Mouse (Mus musculus): ENCODE data around the gene Gpr137b.
"Not testable (repeated sequence)": the region's sequence is repeated elsewhere in the genome, so short reads cannot be mapped to it uniquely, and the experiment has no call there.

Gene Gpr137b

DNA sequence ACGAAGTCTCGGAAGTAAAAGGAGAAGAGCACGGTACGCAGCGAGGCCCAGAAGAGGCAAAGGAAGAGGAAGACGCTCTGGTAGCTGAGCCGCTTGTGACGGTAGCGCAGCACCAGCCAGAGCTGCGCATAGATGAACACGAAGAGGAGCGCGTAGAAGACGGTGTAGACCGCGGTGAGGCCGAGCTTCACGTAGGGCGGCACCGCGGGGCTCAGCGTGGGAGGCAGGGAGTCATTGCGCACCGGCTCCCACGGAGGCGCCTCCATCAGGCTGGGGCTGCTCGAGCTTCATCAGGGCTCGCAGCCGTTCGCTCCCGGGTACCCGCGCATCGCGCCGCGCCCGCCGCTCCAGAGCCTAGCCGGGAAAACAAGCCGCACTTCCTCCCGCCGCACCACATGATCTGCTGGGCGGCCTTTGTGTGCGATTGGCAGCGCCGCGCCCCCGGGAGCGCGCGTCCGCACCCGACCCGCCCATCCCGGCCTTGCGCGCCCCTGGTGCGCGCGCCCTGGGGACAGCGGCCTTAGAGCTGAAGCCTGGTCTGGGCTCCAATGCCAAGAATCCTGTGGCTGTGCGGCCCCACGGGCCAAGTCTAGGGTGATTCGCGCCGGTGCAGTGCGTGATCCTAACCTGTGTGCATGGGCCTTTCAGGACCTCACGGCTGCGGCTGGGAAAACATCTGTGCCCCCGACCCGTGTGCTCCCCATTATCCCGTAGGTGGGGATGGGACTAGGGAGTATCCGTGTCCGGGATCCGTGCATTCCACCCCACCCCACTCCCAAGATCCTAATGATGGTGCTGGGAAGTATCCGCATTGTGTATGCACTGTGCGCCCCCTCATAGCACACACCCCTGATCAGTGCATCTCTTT lies at the start of gene Gpr137b:
Gpr137b (minus strand) TSS at position 787 of the 868 bp plus-strand sequence.
- DNase-seq, result peak; percentile 51 to 64

- DNase-seq, result peak; percentile 8 to 20
Measured at GRCm38 (mm10) chr13:13438112-13438953, 44.5 kb upstream of the Gpr137b start.

GRCm38 (mm10) chr13:13437460-13438015 lies 43.7 kb upstream of the Gpr137b start, which contains the start of gene Nid1:
Gene Nid1 (plus strand): TSS chr13:13437551.
- peak; percentile 19 to 34 for DNase-seq

DNA sequence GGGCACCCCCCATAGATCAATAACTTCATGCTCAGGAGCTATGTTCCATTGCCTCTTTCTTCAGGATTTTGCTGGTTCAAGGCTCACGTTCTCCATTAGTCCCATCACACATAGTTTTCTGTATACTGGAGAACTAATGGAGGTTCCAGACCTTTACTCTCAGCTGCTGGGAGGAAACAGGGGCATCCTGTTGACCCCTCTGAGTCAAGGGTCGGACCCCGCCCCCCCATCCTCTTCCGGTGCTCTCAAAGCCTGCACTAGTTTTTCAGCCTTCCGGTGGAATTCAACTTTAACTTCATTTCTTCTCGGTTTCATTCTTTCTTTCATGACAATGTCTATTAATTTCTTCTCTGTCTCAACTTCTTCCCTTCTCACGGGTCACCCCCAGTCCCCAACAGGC lies 42.3 kb upstream of the Gpr137b start:
- peak; percentile 45 to 73 for DNase-seq

- not testable (repeated sequence) for DNase-seq
Measured at GRCm38 (mm10) chr13:13423301-13423700, 29.5 kb upstream of the Gpr137b start.

DNA sequence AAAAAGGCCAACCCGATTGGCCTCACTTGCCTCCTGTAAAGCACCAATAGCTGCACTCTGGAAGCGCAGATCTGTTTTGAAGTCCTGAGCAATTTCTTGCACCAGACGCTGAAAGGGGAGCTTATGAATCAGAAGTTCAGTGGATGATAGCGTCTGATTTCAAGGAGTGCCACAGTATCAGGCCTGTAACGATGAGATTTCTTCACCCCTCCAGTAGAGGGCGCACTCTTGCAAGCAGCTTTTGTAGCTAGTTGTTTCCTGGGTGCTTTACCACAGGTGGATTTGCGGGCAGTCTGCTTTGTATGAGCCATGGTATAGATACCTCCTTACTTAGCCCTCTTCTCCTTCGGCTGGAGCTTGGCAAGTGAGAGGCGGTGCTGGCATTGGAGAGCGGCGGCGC lies 25.0 kb upstream of the Gpr137b start:
- DNase-seq, result peak in 1 of 2 experiments; percentile 22

GRCm38 (mm10) chr13:13416007-13416337 lies 22.2 kb upstream of the Gpr137b start:
- not testable (repeated sequence) for DNase-seq

DNA sequence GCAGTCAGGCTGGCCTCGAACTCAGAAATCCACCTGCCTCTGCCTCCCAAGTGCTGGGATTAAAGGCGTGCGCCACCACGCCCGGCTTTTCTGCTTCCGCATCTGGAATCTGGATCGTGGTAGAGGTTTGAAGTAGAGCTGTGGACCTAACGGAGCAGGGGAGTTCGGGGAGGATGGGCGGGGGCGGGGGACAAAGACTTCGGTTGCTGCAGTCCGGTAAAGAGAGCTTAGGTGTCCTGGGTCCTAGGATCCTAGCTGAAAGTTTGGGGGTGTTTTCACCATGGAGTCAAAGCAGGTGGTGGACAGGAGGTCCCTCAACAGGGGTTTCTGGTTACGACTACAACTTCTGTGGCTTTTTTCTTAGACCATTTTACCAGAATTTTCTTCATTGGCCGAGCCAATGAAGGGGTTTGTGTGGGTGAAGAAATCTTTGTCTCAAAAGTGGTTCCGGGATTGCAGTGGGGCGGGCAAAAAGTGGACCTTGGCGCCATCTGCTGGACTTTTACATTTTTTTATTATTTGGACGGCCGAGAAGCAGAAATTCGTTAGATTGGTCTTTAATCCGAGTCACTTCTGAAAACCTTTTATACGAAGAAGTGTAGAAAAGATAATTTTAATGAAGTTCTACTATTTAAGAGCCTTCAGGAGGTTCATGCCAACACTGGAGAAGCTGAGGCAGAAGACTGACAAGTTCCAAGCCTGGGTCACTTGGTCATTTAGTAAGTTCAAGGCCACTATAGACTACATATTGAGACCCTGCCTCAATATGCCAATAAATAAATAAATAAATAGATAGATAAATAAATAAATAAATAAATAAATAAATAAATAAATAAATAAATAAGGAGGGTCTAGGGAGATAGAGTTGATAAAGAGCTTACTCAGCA lies 21.5 kb upstream of the Gpr137b start:
- DNase-seq, result peak; percentile 71 to 74

DNA sequence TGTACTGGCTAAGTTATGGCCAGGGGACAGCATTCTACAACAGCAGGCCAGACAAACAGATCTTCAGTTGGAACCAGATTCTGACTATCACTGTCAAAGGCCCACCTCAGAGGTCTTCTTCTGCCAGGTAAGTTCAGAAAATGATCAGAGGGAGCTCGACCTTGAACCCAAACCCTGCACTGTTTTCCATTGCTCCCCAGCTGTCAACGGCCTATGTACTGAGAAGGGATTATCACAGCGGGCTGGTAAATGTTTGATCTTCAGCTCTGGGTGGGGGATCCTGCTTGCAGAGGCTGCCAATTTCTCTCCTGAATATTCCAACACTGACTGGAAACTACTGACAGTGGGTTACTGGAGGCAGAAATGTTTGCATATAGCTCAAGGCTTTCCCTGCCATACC lies 20.4 kb upstream of the Gpr137b start:
- peak; percentile 77 to 84 for DNase-seq

DNA sequence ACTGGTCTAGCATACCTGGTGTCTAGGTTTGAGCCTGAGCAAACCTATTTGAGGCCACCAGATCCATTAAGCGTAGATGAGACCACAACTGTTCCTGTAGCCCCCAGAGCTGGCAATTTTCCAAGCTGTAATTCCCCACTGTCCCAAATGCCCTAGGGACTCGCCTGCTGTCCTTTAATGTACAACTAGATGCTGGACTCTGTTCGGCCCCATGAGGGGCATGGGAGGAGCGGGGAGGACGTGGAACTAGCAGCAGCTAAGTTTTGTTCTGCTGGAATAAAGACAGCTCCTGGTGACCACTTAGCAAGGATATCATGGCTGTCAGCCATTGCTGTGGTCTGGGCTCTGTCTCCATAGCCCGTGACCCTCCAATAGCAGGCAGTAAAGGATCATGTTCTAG lies 11.7 kb upstream of the Gpr137b start:
- not testable (repeated sequence) for DNase-seq

- peak in 1 of 2 experiments; percentile 21 for DNase-seq
Measured at GRCm38 (mm10) chr13:13404517-13405155, 10.8 kb upstream of the Gpr137b start.

DNA sequence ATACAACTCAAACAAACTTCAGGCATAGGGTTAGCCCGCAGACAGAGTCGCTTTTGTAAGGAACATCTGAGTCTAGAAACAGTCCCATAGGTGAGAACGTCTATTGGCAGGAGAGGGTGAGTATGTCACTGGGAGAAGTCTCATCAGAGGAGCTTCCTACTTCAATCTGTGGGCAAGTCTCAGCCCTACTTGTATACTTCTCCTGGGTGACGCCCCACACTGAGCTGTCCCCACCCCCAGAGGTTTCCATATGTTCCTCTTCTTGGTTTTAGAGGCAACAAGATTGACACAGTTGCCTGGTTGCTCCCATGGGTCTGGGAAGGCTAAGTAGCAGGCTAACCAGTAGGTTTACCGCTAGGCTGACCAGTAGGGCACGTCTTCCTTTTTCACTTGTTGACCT lies 10.0 kb upstream of the Gpr137b start:
- not testable (repeated sequence) for DNase-seq

- DNase-seq, result not testable (repeated sequence)
Measured at GRCm38 (mm10) chr13:13403366-13403765, 9.6 kb upstream of the Gpr137b start.

DNA sequence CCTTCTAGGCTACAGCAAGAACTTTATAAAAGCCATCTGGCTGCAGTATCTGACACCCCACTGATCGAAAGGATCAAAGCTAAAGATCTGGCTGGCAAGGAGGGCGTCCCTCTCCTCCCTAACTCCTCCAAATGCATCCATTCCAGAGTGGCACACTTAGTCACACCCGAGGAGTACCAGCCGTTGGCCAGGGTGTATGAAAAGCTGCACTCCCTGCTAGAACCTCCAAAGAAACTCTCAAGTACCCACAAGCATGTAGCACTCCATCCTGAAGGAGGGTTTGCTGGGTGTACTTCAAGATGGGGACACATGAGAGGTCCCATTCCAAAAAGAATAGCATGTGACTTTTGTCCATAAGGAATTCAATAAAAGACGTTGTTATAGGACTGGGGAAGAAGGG lies 9.0 kb upstream of the Gpr137b start:
- DNase-seq, result not testable (repeated sequence)

DNA sequence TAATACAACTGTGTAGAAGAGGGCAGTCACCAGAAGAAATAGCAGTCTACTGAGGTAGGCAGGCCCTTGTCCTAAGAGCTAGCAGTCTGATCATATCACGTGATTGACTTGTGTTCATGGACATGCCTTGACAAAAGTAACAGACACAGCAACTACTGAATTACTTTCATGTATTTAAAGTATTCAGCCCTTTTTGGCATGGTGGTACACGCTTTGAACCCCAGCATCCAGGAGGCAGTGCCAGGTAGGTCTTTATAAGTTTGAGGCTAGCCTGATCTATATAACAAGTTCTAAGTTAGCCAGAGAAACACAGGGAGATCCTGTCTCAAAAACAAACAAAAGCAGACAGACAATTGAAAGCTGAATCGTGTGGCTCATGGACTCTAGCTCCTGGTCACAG lies 7.0 kb upstream of the Gpr137b start:
- DNase-seq, result not testable (repeated sequence)

DNA sequence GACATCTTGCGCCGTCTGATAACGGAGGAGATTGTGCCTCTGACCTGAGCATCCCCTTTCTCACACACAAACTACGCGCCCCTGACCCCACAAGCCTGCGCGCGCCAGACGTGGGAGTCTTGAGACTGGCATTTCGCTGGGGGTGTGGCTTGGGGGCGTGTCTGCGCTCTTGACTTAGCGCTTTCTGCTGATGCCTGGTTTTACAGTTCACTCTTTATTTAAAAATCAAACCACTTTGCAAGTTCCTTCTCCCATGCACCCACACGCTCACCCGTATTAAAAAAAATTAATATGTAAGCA lies 232 bp upstream of the Gpr137b start:
- DNase-seq, result peak; percentile 59 to 74

DNA sequence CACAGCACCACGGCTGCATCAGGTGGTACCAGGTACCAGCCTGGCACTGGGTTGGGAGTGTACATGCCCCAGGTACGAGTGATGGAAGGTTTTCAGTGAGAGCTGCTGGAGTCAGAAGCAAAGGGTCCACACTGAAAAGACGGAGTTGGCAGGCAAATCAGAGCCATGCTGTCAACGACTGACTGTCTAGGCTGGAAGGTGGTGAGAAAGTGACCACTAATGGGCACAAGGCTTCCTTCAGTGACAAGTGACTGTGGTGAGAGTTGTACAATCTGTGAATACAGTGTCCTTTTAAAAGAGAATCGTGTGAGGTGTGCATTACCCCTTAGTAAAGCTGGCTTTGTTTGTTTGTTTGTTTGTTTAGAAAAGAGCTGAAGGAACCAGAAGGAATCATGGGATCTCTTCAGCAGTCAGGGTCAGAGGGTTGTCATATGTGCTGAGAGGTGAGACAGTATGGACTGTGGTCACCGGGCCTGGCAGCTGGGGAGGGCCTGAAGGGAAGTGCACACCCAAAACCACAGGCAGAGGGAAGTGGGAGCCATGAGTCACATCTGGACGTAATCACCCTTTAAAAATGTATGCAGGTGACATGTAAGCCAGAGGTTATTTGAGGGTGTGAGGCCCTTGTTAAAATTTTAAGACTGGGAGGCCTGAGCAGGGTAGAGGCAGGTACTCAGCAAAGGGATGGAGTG lies 15.5 kb downstream of the Gpr137b start:
- not testable (repeated sequence) for DNase-seq

DNA sequence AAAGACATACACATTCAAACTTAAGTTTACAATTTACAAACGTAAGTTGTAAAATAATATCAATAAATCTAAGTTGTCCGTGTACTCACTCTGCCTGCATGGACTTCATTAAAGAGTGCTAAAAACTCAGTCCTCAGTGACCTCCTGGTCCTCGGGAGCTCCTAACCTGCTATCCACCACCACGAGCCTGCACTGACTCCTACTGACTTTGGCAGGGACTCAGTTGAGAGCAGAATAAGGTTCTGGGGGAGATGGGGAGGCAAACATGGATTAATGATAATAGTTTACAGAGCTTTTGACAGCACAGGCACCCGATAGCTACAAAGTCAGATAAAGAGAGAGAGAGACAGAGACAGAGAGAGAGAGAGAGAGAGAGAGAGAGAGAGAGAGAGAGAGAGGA lies 16.6 kb downstream of the Gpr137b start:
- DNase-seq, result no peak

DNA sequence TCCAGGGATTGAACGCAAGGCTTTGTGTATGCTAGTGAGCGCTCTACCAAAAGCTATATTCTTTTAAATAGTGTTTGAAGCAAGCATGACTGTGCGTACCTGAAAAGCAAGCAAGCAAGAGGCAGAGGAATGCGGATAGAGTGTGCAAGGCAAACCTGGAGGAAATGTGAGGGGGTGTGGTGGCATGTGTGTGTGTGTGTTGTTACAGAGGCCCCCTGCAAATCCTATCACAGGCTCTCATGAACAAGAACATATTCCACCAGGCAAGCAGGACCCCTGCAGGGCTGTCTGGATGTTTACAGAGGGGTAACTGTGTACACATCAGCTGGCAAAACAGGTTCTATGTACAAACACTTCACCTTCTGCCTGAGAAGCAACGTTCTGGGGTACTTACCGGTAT lies 19.8 kb downstream of the Gpr137b start:
- not testable (repeated sequence) for DNase-seq

GRCm38 (mm10) chr13:13371436-13371835 lies 22.4 kb downstream of the Gpr137b start:
- not testable (repeated sequence) for DNase-seq

GRCm38 (mm10) chr13:13366371-13366770 lies 27.4 kb downstream of the Gpr137b start:
- DNase-seq, result not testable (repeated sequence)

Measured in kidney, postnatal 36 days (tissue).